Mouse (Mus musculus) left cerebral cortex, adult 9 months (tissue): Measurements from ENCODE around the gene Spry1.
A peak's percentile ranks its signal among the peaks of the same experiment; 100 is the strongest.

Experiments
- DNase-seq, 2 experiments: peaks; one replicate each; pipeline ENCODE4 v3.0.0; 2022; ENCODE audit warnings: low spot score in 2 of 2

The Spry1 gene

DNA sequence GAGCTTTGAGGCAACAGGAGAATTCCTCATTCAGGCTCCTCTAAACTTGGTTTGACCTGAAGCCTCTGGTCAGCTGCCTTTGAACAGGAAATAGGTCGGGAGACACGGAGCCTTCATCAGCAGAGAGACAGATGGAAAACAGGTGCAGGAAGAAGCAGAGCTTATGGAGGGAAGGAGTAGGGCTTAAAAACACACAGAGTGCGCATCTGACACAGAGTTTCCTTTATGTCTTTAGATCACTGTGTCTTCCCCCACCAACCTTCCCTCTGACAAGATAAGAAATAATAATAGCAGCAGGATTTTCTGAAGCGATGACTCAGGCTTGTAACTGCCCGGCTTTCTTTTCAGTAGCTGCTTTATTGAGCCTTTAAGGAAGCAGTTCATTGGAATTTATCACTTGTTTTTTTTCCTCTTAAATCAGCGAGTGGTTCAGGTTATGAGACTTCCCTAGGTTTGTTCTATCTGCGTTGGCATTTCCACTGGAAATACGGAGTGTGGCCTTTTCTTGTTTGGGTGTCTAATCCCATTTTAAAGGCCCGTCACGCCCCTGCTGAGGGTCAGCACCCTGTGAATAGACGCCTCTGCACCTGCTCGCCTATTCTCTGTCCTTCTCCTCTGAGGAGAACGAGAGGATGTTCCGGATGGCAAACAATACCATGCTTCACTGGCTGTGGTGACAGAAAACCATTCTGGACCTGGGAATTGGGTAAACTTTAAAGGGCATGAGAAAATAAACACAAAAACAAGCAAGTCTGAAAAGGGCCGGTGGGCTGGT is 32.7 kb downstream of the Spry1 start:
- no peak for DNase-seq

DNA sequence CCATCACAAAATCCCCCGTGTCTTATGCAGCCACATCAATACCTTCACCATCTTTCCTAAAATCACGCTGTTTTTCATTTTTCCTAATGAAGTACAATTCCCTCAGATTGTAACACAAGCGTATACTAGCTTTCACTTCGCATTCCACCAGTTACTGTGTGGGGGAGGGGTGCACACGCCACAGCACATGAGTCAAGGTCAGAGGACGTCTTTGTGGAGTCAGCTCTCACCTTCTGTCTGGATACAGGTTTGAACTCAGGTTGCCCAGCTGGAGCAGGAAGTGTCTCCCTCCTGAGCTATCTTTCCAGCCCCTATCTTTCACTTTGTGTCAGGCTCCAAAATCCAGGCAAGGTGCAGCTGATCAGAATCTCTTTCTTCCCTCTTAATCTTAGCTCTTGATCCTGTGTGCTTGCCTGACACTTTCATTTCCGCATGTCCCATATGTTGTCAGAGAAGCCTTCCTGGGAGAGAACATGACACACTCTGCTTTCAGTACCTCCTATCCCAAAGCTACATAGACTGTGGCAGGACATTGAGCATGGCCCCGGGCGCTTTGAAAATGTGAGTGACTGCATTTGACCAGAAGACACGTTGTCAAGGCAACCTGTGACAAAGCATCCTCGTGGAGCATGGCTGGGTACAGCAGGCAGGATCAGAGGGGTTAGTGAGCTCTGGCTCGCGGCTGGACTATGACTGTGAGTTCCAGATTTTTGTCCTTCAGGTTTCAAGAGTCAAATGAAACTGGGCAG is 33.9 kb downstream of the Spry1 start:
- no peak for DNase-seq

DNA sequence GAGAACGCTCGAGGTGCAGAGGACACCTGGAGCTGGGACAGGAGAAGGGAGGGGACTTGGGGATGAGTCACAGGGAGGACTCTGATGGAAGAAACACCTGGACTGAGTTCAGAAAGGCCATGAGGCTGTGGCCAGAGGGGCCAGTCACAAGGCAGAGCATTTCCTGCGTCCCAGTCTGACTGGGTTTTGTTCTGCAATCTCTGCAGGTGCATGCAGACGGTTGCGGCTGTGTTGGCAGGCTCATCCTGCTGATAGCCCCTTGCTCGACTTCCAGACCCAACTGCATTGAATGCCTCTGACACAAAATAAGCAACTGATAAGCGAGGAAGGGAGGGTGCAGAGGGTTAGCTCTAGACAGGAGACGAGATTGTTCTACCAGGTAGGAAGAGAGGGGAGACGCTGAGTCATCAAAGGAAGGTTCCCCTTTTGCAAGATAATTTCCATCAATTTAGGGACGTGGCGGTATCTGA is 35.3 kb downstream of the Spry1 start:
- no peak for DNase-seq

DNA sequence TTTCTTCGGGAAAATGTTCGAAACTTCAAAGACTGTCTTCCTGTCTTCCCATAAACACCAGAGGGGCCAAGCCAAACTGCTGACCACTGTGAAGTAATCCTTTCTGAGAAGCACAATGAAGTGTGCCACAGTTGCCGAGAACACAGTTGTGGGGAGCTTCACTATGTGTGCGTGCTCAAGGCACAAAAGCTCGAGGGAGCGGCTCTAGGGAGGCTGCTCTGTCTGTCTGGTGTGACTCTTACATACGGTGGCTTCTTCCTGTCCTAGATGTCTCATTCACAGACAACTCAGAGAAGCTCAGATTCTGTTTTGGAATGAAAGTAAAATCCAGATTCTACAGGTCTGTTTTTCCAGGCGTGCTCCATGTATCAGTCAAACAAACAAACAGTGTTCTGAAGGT is 36.5 kb downstream of the Spry1 start:
- no peak for DNase-seq

DNA sequence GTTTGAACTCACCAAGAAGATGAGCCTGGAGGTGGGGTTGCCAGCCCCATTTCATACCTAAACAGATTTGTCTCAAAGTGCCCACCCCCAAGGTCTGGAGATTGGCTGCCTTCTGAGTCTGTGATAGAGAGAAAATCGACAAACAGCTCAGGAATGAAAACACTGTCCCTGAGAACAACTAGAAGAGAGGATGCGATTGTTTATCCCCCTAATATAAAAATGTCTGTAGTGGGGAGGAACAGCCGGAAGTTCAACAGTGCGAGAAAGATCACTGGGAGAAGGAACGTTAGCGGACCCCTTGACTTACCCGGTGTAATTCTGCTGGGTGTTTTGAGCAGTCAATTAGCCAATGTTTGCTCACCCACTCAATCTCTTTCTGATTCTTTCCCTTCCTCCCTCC is 46.5 kb downstream of the Spry1 start:
- DNase-seq: no peak

DNA sequence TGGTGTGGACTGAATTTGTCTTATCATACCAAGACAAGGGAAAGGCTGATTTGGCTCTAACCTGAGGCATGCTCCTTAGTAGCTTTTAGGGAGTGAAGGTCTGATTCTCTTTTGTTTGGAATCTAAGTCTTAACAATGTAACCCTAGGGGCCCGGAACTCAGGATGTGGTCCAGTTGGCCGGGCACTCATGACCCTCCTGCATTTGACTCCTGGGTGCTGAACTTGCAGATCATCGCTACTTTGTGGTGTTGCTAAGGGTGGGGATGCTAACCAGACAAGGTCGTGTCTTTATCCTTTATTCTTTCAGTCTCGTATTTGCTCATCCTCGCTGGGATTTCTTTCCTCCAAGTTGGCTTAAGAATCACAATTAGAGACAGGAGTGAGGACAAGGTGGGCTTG is 47.0 kb downstream of the Spry1 start:
- DNase-seq: no peak

DNA sequence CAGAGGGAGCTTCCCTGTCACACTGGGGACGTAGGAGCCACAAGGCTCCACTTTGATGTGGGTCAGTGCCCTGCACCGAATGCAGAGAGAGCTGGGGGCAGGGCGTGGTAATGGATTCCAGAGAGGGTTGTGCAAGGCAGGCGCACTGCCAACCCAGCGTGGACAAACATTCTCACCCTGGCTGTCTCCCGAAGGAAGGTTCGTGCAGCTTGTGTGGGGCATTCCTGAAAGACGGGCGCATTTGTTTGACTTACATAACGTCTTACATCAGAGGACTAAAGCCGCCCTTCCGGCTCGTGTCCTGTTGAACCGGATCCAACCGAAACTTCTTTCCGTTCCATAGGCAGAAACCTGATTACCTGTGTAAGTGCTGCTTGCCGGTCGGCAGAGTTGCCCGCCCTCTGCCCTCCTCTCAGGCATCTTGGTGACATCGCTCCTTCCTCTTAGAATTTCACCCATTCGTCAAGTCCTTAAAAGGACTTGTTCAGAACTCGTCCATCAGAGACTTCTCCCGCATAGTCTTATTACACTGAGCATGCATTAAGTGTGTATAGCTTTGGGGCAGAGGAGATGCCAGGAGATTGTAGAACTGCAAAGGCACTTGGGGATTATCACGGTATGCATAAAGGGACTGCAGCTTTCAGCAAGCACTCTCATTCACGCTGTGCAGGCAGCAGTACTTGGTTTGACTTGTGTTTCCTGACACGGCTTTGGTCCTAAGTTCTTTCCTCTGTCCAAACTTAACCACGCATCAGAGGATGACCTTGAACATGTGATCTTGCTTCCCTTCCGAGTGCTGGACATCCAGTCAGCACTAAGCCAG is 47.6 kb downstream of the Spry1 start:
- DNase-seq: peak; percentile 30 to 73

DNA sequence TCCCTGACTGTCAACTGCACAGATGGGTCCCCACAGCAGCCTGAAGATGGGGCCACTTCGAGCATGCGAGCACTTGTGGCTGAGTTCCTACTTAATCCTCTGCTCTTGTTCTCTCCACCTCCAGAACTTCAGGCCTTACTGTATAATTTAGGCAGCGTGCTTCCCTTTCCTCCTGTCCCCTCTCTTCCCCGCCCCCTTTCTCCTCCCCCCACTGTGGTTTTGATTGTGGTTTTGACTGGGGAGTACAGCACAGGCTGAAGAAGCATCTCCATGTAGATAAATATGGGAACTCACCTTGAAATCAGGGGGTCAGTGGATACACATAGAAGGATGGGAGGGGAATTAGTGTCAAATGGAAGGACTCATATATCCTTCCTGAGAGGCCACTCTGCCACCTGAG is 53.2 kb downstream of the Spry1 start:
- no peak for DNase-seq

DNA sequence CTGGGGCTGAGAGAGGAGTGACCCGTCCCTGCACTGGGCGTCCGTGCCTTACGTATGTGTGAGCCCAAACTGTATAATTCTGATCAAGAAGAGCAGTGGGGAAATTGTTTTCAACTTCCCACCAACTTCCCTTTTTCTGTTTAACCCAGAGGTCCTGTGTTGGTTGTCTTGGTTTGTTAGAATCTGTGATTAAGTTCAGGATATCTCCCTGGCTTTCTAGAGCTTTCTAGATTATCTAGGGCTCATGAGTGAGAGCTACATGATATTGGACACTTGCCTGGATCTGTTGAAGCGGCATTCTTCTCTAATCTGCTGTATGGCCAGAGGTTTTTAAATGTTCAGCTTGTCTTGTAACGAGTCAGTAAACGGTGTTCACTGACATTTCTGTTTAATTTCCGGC is 53.8 kb downstream of the Spry1 start:
- DNase-seq: no peak
